ENCODE assay signal across 14 mouse cellular contexts in genomic region chr1:79982678-79983280, GRCm38 (mm10).
DNase-seq lines count a peak whose midpoint lies in the region; ATAC-seq lines count a peak whose summit lies in the region.
"Had no signal": no experiment of that assay in that cellular context is flagged by ENCODE, and none has a peak within 500 bp of the region (broad histone marks: within the 10 kb centered on the region; RNA-seq: fewer than 3 reads in every experiment).

No protein-coding gene starts in this region.

- peaks cover 4% of the 10 kb centered on the region; the same call in 1 of the 2 replicates for H3K4me1 ChIP-seq in forebrain, embryonic 10.5 days
- H3K4me1 ChIP-seq in forebrain, embryonic 16.5 days (replicated peaks; ENCODE audit: control insufficient read depth, insufficient read depth, low read length) = no peaks in the 10 kb centered on the region
- H3K4me1 ChIP-seq in midbrain, embryonic 10.5 days = no peaks in the 10 kb centered on the region
- H3K4me1 ChIP-seq in midbrain, embryonic 13.5 days (replicated peaks) = no peaks in the 10 kb centered on the region
- H3K4me1 ChIP-seq: midbrain, embryonic 12.5 days had no signal

- ATAC-seq in forebrain, embryonic 16.5 days = no peak
- no peak for ATAC-seq in midbrain, embryonic 13.5 days
- ATAC-seq: liver, postnatal 0 days had no signal

- H3K4me2 ChIP-seq in forebrain, embryonic 16.5 days (ENCODE audit: low read length) = no peak overlapping the region
- H3K4me2 ChIP-seq in midbrain, embryonic 13.5 days (replicated peaks) = no peak overlapping the region
- H3K4me2 ChIP-seq: midbrain, embryonic 12.5 days had no signal

- H3K9ac ChIP-seq in forebrain, embryonic 16.5 days (replicated peaks; ENCODE audit: low read depth, low read length) = no peak overlapping the region
- no peak overlapping the region for H3K9ac ChIP-seq in midbrain, embryonic 13.5 days (replicated peaks)
- H3K9ac ChIP-seq: liver, postnatal 0 days; midbrain, embryonic 12.5 days had no signal

- no peaks in the 10 kb centered on the region for H3K27me3 ChIP-seq in forebrain, embryonic 10.5 days (ENCODE audit: poor library complexity, severe bottlenecking)
- H3K27me3 ChIP-seq in forebrain, embryonic 16.5 days (replicated peaks; ENCODE audit: control insufficient read depth, insufficient read depth, low read length) = no peaks in the 10 kb centered on the region
- H3K27me3 ChIP-seq in midbrain, embryonic 10.5 days (ENCODE audit: low read depth, poor library complexity, severe bottlenecking) = no peaks in the 10 kb centered on the region
- no peaks in the 10 kb centered on the region for H3K27me3 ChIP-seq in midbrain, embryonic 13.5 days
- H3K27me3 ChIP-seq: midbrain, embryonic 12.5 days had no signal

- no peak overlapping the region for H3K27ac ChIP-seq in forebrain, embryonic 10.5 days
- H3K27ac ChIP-seq in forebrain, embryonic 16.5 days (ENCODE audit: low read length) = no peak overlapping the region
- no peak overlapping the region for H3K27ac ChIP-seq in midbrain, embryonic 10.5 days (replicated peaks)
- H3K27ac ChIP-seq in midbrain, embryonic 13.5 days = no peak overlapping the region
- H3K27ac ChIP-seq: heart, adult 2 months; midbrain, embryonic 12.5 days had no signal

- no peaks in the 10 kb centered on the region for H3K36me3 ChIP-seq in forebrain, embryonic 10.5 days (replicated peaks)
- no peaks in the 10 kb centered on the region for H3K36me3 ChIP-seq in forebrain, embryonic 16.5 days (ENCODE audit: control insufficient read depth, insufficient read depth)
- no peaks in the 10 kb centered on the region for H3K36me3 ChIP-seq in midbrain, embryonic 10.5 days
- no peaks in the 10 kb centered on the region for H3K36me3 ChIP-seq in midbrain, embryonic 13.5 days
- H3K36me3 ChIP-seq: midbrain, embryonic 12.5 days had no signal

- WGBS in forebrain, embryonic 10.5 days = 69% methylated on average over 13 of the region's 13 CpGs
- WGBS in forebrain, embryonic 16.5 days = 87% methylated on average over 13 of the region's 13 CpGs
- 72% methylated on average over 13 of the region's 13 CpGs for WGBS in midbrain, embryonic 10.5 days
- WGBS in midbrain, embryonic 13.5 days = 86% methylated on average over 13 of the region's 13 CpGs

- H3K4me3 ChIP-seq in forebrain, embryonic 10.5 days = no peak overlapping the region
- no peak overlapping the region for H3K4me3 ChIP-seq in forebrain, embryonic 16.5 days (replicated peaks; ENCODE audit: low read length)
- H3K4me3 ChIP-seq in midbrain, embryonic 10.5 days = no peak overlapping the region
- no peak overlapping the region for H3K4me3 ChIP-seq in midbrain, embryonic 13.5 days (replicated peaks)
- H3K4me3 ChIP-seq: heart, adult 2 months; midbrain, embryonic 12.5 days had no signal

- H3K9me3 ChIP-seq in forebrain, embryonic 10.5 days = no peaks in the 10 kb centered on the region; the same call in 1 of the 2 replicates
- H3K9me3 ChIP-seq in forebrain, embryonic 16.5 days (ENCODE audit: control insufficient read depth, low read length) = no peaks in the 10 kb centered on the region
- H3K9me3 ChIP-seq in midbrain, embryonic 10.5 days (replicated peaks) = no peaks in the 10 kb centered on the region
- no peaks in the 10 kb centered on the region for H3K9me3 ChIP-seq in midbrain, embryonic 13.5 days
- H3K9me3 ChIP-seq: midbrain, embryonic 12.5 days had no signal

- peak; percentile 19 for DNase-seq in forebrain, embryonic 10.5 days (ENCODE audit: extremely low spot score, low spot score)
- DNase-seq in midbrain, embryonic 10.5 days (ENCODE audit: low spot score) = peak; percentile 13
- DNase-seq in forelimb bud, embryonic 11.5 days (ENCODE audit: low read depth, low spot score) = peak; percentile 74
- DNase-seq in yolk sac, embryonic 10.5 days (ENCODE audit: low spot score) = peak; percentile 9
- DNase-seq in retina, postnatal 1 day = no peak
- no peak for DNase-seq in right cerebral cortex, postnatal 10 days (ENCODE audit: low spot score in 2 of 2)
- DNase-seq: adrenal gland, postnatal 10 days; cerebellum, adult 8-10 months; heart, adult 2 months; liver, postnatal 0 days; thymus, adult 18-20 months had no signal

Comparison
In these comparisons a context has a peak if more than half of its experiments do, and no peak if none do; other contexts are left out.
1. DNase-seq: peak in forebrain, embryonic 10.5 days (single experiment), midbrain, embryonic 10.5 days (single experiment), forelimb bud, embryonic 11.5 days (single experiment) and yolk sac, embryonic 10.5 days (single experiment); none in retina, postnatal 1 day (single experiment) and right cerebral cortex, postnatal 10 days (0 of 2).